Mouse (Mus musculus) c-Kit-positive CD71-positive TER-119-positive erythroid progenitor cells, embryonic 14.5 days (primary cell): Measurements from ENCODE around the gene Tns3.

Experiments used
- DNase-seq: peaks from one replicate; pipeline ENCODE4 v3.0.0-alpha.2; 2013; ENCODE audit warnings: low spot score

Tns3 gene

GRCm38 (mm10) chr11:8469537-8469936, 194.8 kb downstream of the Tns3 start:
- no peak for DNase-seq

DNA sequence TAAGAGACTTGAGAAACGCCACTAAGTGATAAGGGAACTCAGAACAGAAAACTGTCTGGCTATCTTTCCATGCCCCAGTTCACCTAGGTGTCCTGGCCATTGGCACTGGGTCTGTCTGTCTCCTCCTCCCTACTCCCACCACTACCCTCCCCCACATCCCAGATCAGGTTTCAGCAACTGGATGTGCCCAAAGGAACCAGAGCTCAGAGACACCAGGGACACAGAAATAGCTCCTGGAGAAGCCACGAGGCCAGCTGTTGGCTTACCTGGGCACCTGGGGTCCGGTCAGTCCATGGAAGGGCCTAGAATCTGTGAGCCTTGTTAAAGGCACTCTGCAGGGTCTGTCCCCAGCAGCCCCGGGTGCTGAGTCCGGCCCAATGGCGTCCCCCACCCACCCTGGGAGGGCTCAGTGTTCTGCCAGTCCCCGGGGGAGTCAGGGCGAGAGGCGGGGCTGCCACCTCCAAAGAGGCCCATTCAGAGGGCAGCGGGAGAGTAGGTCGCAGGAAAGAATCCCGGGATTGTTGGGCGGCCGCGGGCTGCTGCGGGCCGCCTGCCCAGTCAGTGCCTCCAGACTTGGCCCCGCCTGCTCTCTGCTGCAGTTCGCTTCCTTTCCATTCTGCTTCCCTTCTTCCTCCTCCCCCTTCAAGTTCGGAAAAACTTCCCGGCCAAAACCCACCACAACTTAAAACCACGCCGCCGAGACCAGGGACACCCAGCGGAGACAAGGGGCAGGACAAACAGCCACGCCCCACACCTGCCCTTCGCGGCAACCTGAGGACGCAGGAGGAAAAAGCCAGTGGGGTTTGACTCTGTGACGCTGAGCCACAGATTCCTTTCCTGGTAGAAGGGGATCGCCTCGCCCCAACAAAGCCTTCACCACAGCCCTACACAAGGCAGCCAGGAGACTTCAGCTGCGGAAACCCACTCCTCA, 195.9 kb downstream of the Tns3 start:
- DNase-seq: no peak

GRCm38 (mm10) chr11:8467403-8468160, 196.8 kb downstream of the Tns3 start:
- DNase-seq: no peak

GRCm38 (mm10) chr11:8463866-8464265, 200.5 kb downstream of the Tns3 start:
- no peak for DNase-seq

- DNase-seq: no peak
Measured at GRCm38 (mm10) chr11:8462827-8463405, 201.4 kb downstream of the Tns3 start.

DNA sequence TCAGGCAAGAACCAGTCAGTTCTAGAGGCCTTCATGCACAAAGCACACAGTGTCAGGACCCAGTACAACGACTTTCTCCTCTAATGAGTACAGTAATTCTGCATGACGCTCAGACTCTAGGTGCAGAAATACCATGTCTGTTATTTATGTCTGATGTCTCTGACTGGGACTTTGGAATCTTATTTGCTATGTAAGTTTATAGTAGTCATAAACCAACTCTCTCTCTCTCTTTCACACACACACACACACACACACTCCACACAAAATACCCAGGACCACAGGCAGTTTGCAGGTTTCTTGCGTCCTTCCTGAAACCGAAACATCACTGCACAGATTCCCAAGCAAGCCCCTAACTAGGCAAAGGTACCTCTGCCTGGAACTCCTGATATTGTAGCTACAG, 203.5 kb downstream of the Tns3 start:
- no peak for DNase-seq

- DNase-seq: no peak
Measured at GRCm38 (mm10) chr11:8457951-8458350, 206.4 kb downstream of the Tns3 start.

DNA sequence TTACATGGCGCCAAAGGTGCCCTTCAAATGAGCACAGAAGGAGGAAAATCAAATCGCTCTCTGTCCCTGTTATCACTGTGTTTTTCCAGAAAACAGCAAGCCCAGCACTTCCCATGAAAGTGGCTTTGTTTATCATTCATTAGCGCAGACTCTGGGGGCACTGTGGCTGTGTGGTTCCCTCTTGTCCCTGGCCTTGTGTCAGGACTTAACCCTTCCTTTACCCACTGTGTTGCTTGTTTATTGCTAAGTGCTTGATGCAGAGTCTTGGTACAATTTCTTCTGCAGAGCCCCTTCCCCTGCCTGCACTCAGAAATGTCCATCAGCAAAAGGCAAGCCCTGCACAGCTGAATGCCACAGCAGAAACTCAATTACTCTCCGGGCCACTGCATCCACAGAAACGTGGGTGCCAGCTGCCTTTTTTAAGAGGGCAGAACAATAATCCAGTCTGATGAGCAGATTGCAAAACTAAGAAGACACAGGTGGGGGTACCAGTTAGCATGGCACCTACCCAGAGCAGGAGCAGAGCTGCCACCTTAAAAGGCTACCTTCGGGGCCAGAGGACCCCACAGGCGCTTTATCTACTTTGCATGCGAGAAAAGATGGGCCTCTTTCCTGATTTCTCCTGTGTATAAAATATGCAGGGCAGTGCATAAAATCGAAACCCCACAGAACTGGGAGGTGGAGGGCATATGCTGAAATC, 207.6 kb downstream of the Tns3 start:
- no peak for DNase-seq

GRCm38 (mm10) chr11:8455650-8456049, 208.7 kb downstream of the Tns3 start:
- DNase-seq: no peak

DNA sequence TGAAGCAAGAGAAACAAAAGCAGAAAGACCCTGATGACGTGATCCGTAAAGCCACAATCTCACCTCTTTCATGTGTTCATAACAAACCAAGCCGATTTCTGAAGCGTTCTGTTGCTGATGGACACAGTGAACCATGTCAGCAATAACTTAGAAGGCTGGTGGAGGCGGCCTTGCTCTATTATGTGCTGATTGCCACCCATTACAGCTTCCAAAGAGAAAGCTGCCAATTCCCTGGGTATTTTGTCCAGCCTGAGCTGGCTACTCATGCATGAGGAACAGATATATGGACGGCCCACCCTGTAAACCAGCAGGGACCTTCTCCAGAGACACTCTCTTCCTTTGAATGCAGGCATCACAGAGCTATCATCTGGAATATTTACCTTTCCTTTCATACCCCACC, 211.1 kb downstream of the Tns3 start:
- DNase-seq: no peak

DNA sequence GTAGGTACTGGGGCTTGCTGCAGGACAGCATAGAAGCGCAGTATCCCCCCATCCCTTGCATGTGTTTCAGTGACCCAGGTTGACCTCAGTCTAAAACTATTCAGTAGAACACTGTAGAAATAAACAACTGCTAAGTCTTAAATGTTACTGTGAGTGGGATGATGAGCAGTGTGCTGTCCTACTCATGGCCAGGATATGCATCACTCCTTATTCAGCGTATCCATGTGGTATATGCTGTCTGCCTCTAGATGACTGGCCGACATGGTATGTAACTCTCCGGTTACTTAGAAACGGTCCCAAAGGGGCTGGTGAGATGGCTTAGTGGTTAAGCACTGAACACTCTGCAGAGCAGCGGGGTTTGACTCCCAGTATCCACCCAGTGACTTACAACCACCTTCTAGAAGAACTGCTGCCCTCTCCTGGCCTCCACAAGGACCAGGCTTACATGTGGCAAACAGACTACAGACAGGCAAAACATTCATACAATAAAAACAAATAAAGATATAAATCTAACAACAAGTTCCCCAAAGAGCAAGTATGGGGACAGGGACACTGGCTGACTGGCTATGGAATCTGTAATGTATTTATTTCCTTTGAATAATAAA, 212.6 kb downstream of the Tns3 start:
- DNase-seq: no peak

DNA sequence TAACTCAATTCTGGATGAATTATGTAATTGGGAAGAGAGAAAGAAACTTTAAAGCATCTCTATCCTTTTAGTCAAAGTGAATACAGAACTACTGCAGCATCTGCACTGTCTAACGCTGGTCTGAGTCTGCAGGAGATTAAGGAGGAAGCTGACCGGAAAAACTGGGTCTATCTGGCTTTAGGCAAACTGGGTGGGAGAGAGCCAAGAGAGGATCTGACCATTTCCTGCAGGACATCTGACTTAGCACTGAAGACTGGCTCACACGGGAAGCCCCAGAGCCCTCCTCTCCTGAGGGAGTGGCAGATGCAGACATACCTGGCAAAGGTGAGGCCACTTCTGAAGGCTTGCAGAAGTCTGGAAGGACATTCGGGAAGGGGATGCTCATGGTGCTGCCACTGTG, 213.8 kb downstream of the Tns3 start:
- DNase-seq: no peak

DNA sequence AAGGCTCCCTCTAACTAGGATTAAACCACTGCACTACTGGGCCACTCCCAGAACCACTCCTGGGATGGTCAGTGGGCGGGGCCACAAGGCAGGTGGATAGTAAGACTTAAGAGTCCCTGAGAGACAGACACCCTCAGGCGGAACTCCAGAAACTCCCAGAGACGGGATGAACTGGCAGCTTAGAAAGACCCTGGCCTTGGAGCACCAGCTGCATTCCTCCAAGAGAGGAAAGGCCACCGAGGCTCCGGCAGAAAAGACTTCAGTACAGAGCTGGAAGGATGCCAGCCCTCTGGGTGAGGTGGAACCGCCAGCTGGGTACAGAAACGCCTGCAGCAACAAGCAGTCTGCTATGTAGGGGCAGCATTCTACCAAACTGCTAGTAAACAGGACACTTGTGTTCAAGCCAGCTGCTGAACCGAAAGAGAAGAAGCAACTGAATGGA, 218.4 kb downstream of the Tns3 start:
- no peak for DNase-seq

- no peak for DNase-seq
Measured at GRCm38 (mm10) chr11:8444759-8445422, 219.4 kb downstream of the Tns3 start.

DNA sequence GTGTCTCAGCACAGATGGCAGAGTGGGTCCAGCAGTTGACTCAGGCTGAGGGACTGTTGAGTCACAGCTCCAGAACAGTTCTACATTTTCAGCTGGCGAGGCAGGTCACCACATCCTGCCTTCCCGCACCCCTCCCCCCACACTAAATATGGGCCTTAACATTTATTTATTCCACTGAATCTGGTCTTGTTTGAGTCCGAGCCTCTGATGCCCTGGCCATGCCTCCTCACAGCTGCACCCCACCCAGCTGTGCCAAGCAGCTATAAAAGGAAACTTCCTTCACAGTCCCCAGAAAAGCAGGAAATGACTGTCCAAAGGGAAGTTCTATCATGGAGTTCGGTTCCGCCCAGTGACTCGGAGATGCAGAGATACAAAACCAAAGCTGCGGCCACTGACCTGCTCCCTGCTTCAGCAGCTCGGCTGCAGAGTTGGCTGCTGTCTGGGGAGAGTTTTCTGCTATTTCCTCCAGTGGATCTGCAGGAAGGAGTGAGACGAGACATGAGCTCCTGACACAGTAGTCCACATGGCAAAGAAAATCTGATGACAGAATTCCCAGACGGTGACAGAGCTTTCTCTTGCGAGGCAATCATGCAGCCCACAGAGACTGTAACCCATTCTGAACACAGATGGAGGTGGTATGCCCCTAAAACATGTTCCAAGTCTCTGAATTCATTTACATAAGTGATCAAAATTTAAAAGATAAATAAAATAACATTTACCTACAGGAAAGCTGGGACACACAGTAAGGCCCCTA, 220.6 kb downstream of the Tns3 start:
- no peak for DNase-seq

GRCm38 (mm10) chr11:8440706-8441105, 223.6 kb downstream of the Tns3 start:
- no peak for DNase-seq

DNA sequence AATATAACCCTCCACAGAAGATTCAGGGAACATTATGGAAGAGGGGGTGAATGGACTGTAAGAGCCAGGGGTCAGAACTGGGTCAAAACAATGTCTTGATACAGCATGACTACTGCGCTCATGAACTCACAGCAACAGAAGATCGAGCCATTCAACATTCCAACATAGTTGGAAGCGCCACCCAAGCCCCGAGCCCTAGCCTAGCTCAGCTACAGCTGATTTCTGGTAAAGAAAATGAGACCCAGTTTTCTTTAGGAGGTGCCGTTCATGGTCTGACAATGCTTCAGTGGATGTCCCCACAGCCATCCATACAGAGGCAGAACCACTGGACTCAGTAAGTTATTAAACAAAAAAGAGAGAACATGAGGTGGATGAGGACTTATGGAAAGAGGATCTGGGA, 224.1 kb downstream of the Tns3 start:
- no peak for DNase-seq

GRCm38 (mm10) chr11:8439035-8439434, 225.3 kb downstream of the Tns3 start:
- no peak for DNase-seq

- DNase-seq: no peak
Measured at GRCm38 (mm10) chr11:8438269-8438668, 226.1 kb downstream of the Tns3 start.

- DNase-seq: no peak
Measured at GRCm38 (mm10) chr11:8435101-8435500, 229.2 kb downstream of the Tns3 start.
